Mouse (Mus musculus) lung, postnatal 0 days (tissue): Measurements from ENCODE around the gene Ciz1. TPM values are rescaled to one million over a fixed set of nuclear protein-coding genes. Genes with fewer than 3 reads are reported as not detected.

Experiments
- ATAC-seq: fragments of 200-750 bp; cut with Nextera tagmentation; 2 replicates; pipeline ENCODE4 v1.8.0; 2017; ENCODE audit warnings: moderate library complexity
- DNase-seq: peaks from one replicate; pipeline ENCODE4 v3.0.0-alpha.2; 2016; ENCODE audit warnings: low spot score
- H3K27ac ChIP-seq: fragments of 300-500 bp; sonication (generic); 2 replicates; pipeline ENCODE4 v1.5.1; 2014; ENCODE audit warnings: antibody characterized with exemption, mild to moderate bottlenecking, low read length, mixed read lengths
- H3K27me3 ChIP-seq: fragments of 300-500 bp; sonication (generic); replicated peaks from 2 replicates; pipeline ENCODE4 v1.6.1; 2014; ENCODE audit warnings: low read length, mixed read lengths; ENCODE audit not compliant: insufficient read depth
- H3K36me3 ChIP-seq: fragments of 300-500 bp; sonication (generic); 2 replicates; pipeline ENCODE4 v1.6.1; 2014; ENCODE audit warnings: low read length, mixed read lengths; ENCODE audit not compliant: insufficient read depth
- H3K4me1 ChIP-seq: fragments of 300-500 bp; sonication (generic); 2 replicates; pipeline ENCODE4 v1.6.1; 2014; ENCODE audit warnings: antibody characterized with exemption, low read depth, low read length, mixed read lengths; ENCODE audit not compliant: insufficient read depth
- H3K4me2 ChIP-seq: fragments of 300-500 bp; sonication (generic); replicated peaks from 2 replicates; pipeline ENCODE4 v1.6.1; 2014; ENCODE audit warnings: low read depth, mild to moderate bottlenecking, low read length, moderate library complexity, mixed read lengths
- H3K4me3 ChIP-seq: fragments of 300-500 bp; sonication (generic); 2 replicates; pipeline ENCODE4 v1.5.1; 2014; ENCODE audit warnings: low read depth, low read length
- H3K9ac ChIP-seq: fragments of 300-500 bp; sonication (generic); replicated peaks from 2 replicates; pipeline ENCODE4 v1.6.1; 2014; ENCODE audit warnings: low read depth, mild to moderate bottlenecking
- H3K9me3 ChIP-seq: fragments of 300-500 bp; sonication (generic); 2 replicates; pipeline ENCODE4 v1.6.1; 2016; ENCODE audit warnings: low read length, mixed read lengths
- CTCF ChIP-seq: IDR thresholded peaks from 2 replicates; pipeline ENCODE4 v1.5.1; 2016; ENCODE audit warnings: antibody characterized with exemption, mild to moderate bottlenecking
- EP300 ChIP-seq: IDR thresholded peaks from 2 replicates; pipeline ENCODE4 v1.6.1; 2016; ENCODE audit warnings: antibody characterized with exemption, mild to moderate bottlenecking, control low read depth
- WGBS: fragments of 180-500 bp; shearing (Covaris S2); extraction: QIAGEN DNeasy Blood & Tissue Kit; methylation state at CpG from one replicate; pipeline ENCODE4 v1.1.7; 2014; 5-methylcytosine and 5-hydroxymethylcytosine counted together
- polyA plus RNA-seq: library from polyadenylated mRNA; unstranded; fragments of >200 nt; fragmentation: Nextera tagmentation; extraction: Ambion mirVana; gene quantifications from 2 replicates; pipeline ENCODE4 v1.2.1, GENCODE M21; 2015

The Ciz1 gene
- polyA plus RNA-seq, 1 experiment from 2014 or later, result 20.1 TPM

DNA sequence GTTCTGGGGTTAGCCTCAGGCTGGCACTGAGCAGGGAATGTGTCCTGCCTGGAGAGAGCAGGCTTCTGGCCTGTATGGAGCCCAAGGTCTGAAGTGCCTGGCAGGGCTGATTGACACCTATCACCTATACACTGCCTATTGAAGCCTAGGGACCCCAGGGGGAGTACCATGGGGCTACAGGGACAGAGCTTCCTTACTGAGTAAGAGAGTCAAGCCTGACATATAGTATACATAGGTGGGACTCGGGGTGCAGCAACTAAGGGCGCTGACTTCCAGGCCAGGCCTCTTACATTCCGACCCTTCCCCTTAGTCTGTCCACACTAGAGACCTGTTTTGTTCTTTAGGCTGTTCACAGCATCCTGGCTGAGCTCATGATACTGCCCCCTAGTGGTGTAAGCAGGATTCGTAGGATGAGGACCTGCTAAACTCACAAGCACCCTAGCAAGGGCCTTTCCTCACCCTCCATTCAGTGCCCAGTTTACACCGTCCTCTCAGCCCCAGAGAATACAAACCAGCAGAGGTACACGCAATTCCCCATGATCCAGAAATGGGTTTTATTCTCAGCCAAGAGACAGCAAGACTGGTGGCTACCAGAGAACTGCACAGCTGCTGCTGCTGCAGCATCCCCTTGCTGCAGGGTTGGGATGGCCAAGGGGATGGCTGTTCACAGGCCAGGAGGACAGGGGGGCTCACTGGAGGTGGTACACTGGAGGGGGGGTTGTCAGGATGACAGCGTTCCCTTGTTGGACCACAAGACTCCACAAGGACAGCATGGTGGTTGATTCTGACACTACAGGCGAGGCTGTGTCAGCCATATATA lies 44.0 kb upstream of the Ciz1 start:
- H3K4me2 ChIP-seq, result no peak overlapping the region
- H3K36me3 ChIP-seq, result peaks cover 37% of the 10 kb centered on the region
- peak; percentile 62 for DNase-seq
- H3K4me1 ChIP-seq, result peaks cover 5% of the 10 kb centered on the region
- no peak for TF ChIP-seq EP300
- peak; percentile 88 for TF ChIP-seq CTCF
- H3K4me3 ChIP-seq, result no peak overlapping the region
- no peaks in the 10 kb centered on the region for H3K27me3 ChIP-seq
- no peak for ATAC-seq
- WGBS, result 53% methylated on average over 8 of the region's 8 CpGs
- no peak overlapping the region for H3K9ac ChIP-seq
- no peaks in the 10 kb centered on the region for H3K9me3 ChIP-seq
- no peak overlapping the region for H3K27ac ChIP-seq

DNA sequence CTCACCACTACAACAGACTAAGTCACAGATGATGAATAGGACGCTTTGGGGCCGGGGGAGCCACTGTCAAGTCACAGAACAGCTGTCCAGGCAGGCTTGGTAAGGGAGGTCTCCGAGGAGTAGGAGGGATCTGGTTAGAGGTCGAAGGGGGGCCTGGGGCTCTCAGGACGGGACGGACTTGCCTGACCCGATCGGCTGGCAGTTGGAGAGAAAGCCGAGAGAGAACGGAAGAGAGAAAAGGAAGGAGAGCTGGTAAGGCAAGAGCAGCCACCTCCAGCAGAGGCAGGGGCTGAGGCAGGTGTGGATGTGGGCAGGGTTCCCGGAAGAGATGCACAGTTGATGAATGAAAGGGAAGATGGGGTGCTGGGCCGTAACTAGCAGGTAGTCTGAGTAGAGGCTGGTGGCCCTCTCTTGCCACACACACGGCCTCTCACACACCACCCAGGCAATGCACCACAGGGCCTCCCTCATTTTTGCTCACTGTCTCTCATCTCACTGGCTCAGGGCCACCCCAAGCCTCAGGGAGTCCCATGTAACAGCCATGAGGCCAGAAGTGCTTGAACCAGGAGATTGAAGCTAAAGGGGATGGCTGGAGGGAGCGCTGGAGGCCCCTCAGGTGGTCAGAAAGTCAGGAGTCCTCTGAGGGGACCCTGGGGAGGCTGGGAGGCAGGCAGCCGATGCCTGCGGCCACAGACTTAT lies 43.1 kb upstream of the Ciz1 start:
- no peak for TF ChIP-seq EP300
- no peak for TF ChIP-seq CTCF
- Histone ChIP-seq H3K9ac (no peak overlapping the region), H3K4me2 (no peak overlapping the region), H3K27ac (no peak overlapping the region), H3K9me3 (no peaks in the 10 kb centered on the region), H3K4me3 (no peak overlapping the region), H3K4me1 (peaks cover 5% of the 10 kb centered on the region), H3K27me3 (no peaks in the 10 kb centered on the region), H3K36me3 (peaks cover 29% of the 10 kb centered on the region)
- no peak for DNase-seq
- ATAC-seq, result no peak
- WGBS, result 84% methylated on average over 16 of the region's 16 CpGs

DNA sequence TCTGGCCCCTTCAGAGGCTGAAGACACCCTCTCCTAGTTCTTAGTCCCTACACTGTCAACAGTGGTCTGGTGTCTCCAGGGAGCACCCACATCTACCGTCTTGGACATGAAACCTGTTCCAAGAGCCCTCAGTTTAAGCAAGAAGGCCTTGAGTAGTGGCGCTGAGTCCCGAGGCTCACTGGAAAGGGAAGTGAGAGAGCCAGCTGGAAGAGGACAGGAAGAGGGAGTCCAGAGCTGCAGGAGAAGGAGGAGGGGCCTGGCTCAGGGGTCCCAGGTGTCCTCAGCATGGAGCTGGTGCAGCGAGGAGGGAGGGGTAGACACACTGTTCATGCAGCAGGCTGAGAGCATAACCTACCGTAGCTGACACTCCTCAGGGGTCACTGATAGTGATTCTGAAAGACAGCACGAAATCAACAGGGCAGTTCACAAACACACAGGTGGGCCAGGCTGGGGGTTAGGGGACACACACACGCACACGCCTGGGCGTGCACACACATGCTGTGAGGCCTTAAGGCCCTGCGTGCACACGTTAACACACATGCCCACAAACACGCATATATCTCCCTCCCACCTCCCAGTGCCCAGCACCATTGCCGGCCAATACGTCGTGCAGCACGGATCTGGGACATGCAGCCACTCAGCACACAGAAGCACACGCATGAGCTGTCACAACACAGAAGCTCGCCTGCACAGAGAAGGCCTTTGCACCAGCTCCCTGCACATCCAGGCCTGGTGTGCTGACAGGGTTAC lies 41.9 kb upstream of the Ciz1 start:
- Histone ChIP-seq H3K27ac (no peak overlapping the region), H3K4me1 (peaks cover 5% of the 10 kb centered on the region), H3K9me3 (no peaks in the 10 kb centered on the region), H3K4me3 (no peak overlapping the region), H3K27me3 (no peaks in the 10 kb centered on the region), H3K9ac (no peak overlapping the region), H3K4me2 (no peak overlapping the region), H3K36me3 (peaks cover 20% of the 10 kb centered on the region)
- 82% methylated on average over 18 of the region's 18 CpGs for WGBS
- DNase-seq, result no peak
- TF ChIP-seq EP300 (no peak), CTCF (no peak)
- ATAC-seq, result no peak

DNA sequence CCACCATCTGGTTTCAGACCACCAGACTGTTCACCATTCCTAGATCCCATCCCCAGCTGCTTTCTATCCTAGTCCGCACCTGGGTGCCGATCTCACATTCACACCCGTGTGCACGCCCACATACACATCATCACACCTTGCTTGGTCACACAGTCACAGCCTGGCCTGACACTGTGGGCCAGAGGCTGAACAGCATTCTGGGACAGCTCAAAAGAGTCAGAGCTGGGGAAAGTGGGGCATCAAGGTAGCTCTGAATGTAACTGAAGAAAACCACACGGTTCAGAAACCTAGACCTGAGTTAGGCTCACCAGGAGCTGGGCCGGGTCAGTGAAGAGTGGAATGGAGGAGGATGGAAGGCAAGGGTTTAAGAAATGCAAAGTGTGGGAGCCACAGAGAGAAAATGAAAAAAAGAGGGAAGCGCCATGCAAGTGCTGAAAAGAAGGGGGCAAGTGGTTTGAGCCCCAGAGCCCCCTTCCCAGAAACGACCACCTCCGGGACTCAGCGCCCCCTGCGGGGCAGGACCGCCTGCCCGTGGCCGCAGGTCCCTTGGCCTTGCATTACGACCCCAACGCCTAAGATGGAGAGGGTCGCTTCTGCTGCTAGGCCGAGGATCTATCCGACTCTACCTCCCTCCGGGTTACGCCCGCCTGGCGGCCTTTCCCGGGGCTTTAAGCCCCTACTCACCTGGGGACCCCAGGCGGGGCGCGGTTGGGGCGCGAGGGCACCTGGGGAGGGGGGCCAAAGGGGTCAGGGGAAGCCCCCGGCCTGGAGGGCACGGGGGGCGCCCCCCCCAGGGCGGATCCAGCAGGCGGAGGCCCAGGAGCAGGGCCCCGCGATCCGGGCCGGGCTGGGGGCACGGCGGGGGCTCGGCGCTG lies 40.4 kb upstream of the Ciz1 start:
- no peak for DNase-seq
- H3K4me2 ChIP-seq, result peak overlapping the region; percentile 100
- H3K27me3 ChIP-seq, result no peaks in the 10 kb centered on the region
- 13% methylated on average over 25 of the region's 42 CpGs for WGBS
- H3K27ac ChIP-seq, result no peak overlapping the region
- H3K9ac ChIP-seq, result peak overlapping the region; percentile 46; the same call in 1 of the 2 replicates
- ATAC-seq, result no peak; the same call in 1 of the 2 replicates
- TF ChIP-seq EP300 (no peak), CTCF (peak; percentile 36)
- no peaks in the 10 kb centered on the region for H3K9me3 ChIP-seq
- 0 out of 2 replicates have a peak, but pooled peaks cover 8% of the 10 kb centered on the region for H3K36me3 ChIP-seq
- peaks cover 6% of the 10 kb centered on the region for H3K4me1 ChIP-seq
- H3K4me3 ChIP-seq, result peak overlapping the region; percentile 46

DNA sequence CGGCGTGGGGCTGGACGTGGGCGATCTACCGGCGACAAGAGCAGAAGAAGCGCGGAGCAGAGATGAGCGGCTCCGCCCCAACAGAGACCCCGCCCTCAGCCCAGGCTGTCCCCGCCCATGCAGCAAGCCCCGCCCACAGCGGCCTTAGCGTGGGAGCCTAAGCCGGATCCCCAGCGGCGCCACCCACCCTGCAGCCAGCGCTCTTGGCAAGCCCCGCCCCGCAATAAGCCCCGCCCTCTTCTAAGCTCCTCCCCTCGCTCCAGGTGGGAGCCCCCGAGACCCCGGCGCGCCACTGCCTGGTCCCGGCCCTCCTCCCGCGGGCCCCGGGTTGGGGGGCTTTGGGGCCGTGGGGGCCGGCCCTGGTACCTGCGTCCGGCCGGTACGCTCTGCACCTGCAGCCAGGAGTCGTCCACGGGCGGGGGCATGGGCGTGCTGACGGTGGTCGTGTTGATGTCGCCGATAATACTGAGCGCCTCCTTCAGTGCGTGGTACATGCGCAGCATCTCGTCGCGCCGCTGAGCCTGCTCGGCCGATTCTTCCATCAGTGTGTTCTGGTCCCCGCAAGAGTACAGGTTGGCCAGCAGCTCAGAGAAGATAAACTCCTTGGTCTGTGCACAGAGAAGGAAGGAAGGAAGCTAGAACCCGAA lies 39.7 kb upstream of the Ciz1 start:
- TF ChIP-seq CTCF (no peak), EP300 (no peak)
- Histone ChIP-seq H3K27me3 (no peaks in the 10 kb centered on the region), H3K36me3 (0 out of 2 replicates have a peak, but pooled peaks cover under 1% of the 10 kb centered on the region), H3K4me2 (peak overlapping the region; percentile 100), H3K4me3 (peak overlapping the region; percentile 46), H3K27ac (no peak overlapping the region), H3K9ac (peak overlapping the region; percentile 46; the same call in 1 of the 2 replicates), H3K9me3 (no peaks in the 10 kb centered on the region), H3K4me1 (peaks cover 12% of the 10 kb centered on the region)
- ATAC-seq, result peak; percentile 88
- 9% methylated on average over 34 of the region's 56 CpGs for WGBS
- DNase-seq, result peak; percentile 91
